Mouse (Mus musculus) ES-E14 (cell line): ENCODE measurements around the gene Hba-a1. TPM values are rescaled to one million over a fixed set of nuclear protein-coding genes. Genes with fewer than 3 reads are reported as not detected.
"Not testable (repeated sequence)": the region's sequence is repeated elsewhere in the genome, so short reads cannot be mapped to it uniquely, and the experiment has no call there.

Experiments used
- DNase-seq: peaks from one replicate; pipeline ENCODE4 v3.0.0-alpha.2; 2013; ENCODE audit warnings: low read depth, low spot score
- H3K27ac ChIP-seq: 2 replicates; pipeline ENCODE4 v1.5.1; 2012; ENCODE audit warnings: low read depth, mild to moderate bottlenecking, low read length, moderate library complexity, mixed read lengths; ENCODE audit not compliant: poor library complexity, insufficient read depth, severe bottlenecking
- H3K36me3 ChIP-seq: 2 replicates; pipeline ENCODE4 v1.6.1; 2012; ENCODE audit warnings: mild to moderate bottlenecking, low read length, moderate library complexity, mixed read lengths; ENCODE audit not compliant: control insufficient read depth, poor library complexity, insufficient read depth, severe bottlenecking
- H3K4me1 ChIP-seq, 2 experiments: fragments of 150-350 bp in 1 of 2; sonication (generic) in 1 of 2; 2 replicates each; pipeline ENCODE4 v1.6.1; 2012; ENCODE audit warnings: low read length in 2 of 2, mild to moderate bottlenecking in 1 of 2, mixed read lengths in 1 of 2; ENCODE audit not compliant: control insufficient read depth in 2 of 2, insufficient read depth in 2 of 2, poor library complexity in 1 of 2
- H3K4me3 ChIP-seq, 2 experiments: fragments of 150-350 bp in 1 of 2; sonication (generic) in 1 of 2; 2 replicates each; pipeline ENCODE4 v1.5.1; 2012; ENCODE audit warnings: low read length in 2 of 2, low read depth in 1 of 2, mild to moderate bottlenecking in 1 of 2, mixed read lengths in 1 of 2; ENCODE audit not compliant: insufficient read depth in 1 of 2, poor library complexity in 1 of 2, severe bottlenecking in 1 of 2
- H3K9ac ChIP-seq: 2 replicates; pipeline ENCODE4 v1.6.1; 2012; ENCODE audit warnings: low read depth, mild to moderate bottlenecking, low read length, mixed read lengths; ENCODE audit not compliant: poor library complexity, insufficient read depth, severe bottlenecking
- H3K9me3 ChIP-seq: fragments of 150-350 bp; sonication (generic); 2 replicates; pipeline ENCODE4 v1.6.1; 2012; ENCODE audit warnings: low read depth, mild to moderate bottlenecking, low read length; ENCODE audit not compliant: control insufficient read depth, insufficient read depth
- CHD2 ChIP-seq: IDR thresholded peaks from 2 replicates; pipeline ENCODE4 v1.6.1; 2014; ENCODE audit warnings: mild to moderate bottlenecking, low read depth, low read length, inconsistent platforms
- HCFC1 ChIP-seq: IDR thresholded peaks from 2 replicates; pipeline ENCODE4 v1.6.1; 2012; ENCODE audit warnings: low read length, inconsistent platforms, borderline replicate concordance; ENCODE audit not compliant: insufficient read depth
- MAFK ChIP-seq: IDR thresholded peaks from 2 replicates; pipeline ENCODE4 v1.6.1; 2014; ENCODE audit warnings: mild to moderate bottlenecking, low read depth, low read length, inconsistent platforms; ENCODE audit not compliant: insufficient read depth
- ZC3H11A ChIP-seq: IDR thresholded peaks from 2 replicates; pipeline ENCODE4 v1.6.1; 2012; ENCODE audit warnings: low read depth, mild to moderate bottlenecking, inconsistent platforms, low read length, borderline replicate concordance
- ZNF384 ChIP-seq: IDR thresholded peaks from 2 replicates; pipeline ENCODE4 v1.6.1; 2012; ENCODE audit warnings: low read depth, low read length, inconsistent platforms
- in situ Hi-C, 2 experiments: fragments of 600-800 bp; cut with MboI; formaldehyde crosslinking; loops; one replicate each; pipeline ENCODE4 v1.15.1; 2025; ENCODE audit warnings: low sequenced_read_pairs in 2 of 2, inconsistent platforms in 1 of 2; ENCODE audit not compliant: unreplicated experiment in 2 of 2
- total RNA-seq: library from RNA; depleted of rRNA; stranded (reverse); fragments of 300-350 nt; gene quantifications from 2 replicates; pipeline ENCODE4 v1.2.3, GENCODE M21; 2012

Hba-a1 gene
- total RNA-seq, 1 experiment: not detected

DNA sequence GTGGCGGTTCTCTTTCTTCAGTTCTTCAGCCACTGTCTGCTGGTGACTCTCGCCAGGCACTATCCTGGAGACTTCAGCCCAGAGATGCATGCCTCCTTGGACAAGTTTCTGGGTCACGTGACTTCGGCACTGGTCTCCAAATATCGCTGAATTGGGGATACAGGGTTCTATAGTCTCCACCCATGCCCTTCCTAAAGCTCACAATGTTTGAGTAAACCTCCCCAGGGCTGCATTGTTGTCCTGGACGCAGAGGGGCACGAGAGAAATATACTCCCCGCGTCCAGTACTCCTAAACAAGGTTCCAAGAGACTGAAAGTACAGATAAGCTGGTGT is 4.1 kb downstream of the Hba-a1 start:
- TF ChIP-seq MAFK: no peak
- no peak for TF ChIP-seq ZC3H11A
- no peak for TF ChIP-seq ZNF384
- no peak for TF ChIP-seq HCFC1
- TF ChIP-seq CHD2: no peak
- H3K9me3 ChIP-seq: no peaks in the 10 kb centered on the region
- in situ Hi-C loops: no loop called here
- H3K4me3 ChIP-seq: peak overlapping the region; percentile 8 to 55; a peak in 1 of 4 replicates
- H3K27ac ChIP-seq: no peak overlapping the region
- H3K4me1 ChIP-seq: no peaks in the 10 kb centered on the region; a peak in 1 of 4 replicates
- no peak for DNase-seq
- no peaks in the 10 kb centered on the region for H3K36me3 ChIP-seq
- no peak overlapping the region for H3K9ac ChIP-seq

DNA sequence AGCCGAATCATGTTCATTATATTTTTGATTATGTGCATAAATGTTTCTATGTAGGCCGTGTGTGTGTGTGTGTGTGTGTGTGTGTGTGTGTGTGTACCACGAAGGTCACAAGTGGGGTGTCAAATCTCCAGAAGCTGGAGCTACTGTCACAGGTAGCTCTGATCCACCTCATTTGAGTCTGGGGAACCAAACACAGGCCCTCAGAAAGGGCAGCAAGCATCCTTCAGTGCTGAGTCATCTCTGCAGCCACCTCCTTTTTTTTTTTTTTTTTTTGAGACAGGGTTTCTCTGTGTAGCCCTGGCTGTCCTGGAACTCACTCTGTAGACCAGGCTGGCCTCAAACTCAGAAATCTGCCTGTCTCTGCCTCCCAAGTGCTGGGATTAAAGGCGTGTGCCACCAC is 9.5 kb downstream of the Hba-a1 start:
- in situ Hi-C loops, H3K36me3 ChIP-seq, H3K4me1 ChIP-seq, H3K9me3 ChIP-seq, DNase-seq, H3K4me3 ChIP-seq, H3K9ac ChIP-seq, H3K27ac ChIP-seq: not testable (repeated sequence)

DNA sequence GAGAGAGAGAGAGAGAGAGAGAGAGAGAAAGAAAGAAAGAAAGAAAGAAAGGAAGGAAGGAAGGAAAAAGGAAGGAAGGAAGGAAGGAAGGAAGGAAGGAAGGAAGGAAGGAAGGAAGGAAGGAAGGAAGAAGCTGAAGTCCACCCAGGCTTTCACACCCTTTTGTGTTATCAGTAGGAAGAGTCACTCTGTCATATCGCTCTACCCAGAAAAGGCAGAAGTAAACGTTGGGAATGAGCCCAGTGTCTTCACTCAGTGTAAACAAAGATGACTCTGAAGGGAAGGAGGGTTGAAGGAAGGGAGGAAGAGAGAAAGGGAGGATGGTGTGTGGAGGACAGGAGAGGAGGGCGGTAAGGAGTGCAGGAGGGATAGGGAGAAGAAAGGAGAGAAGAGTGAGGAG is 10.2 kb downstream of the Hba-a1 start:
- H3K4me1 ChIP-seq, H3K36me3 ChIP-seq, in situ Hi-C loops, DNase-seq, H3K4me3 ChIP-seq, H3K9me3 ChIP-seq, H3K9ac ChIP-seq, H3K27ac ChIP-seq: not testable (repeated sequence)

GRCm38 (mm10) chr11:32296203-32296602 is 12.9 kb downstream of the Hba-a1 start, which contains the start of gene Hba-a2:
Hba-a2 (plus strand) TSS chr11:32296489.
- H3K9ac ChIP-seq, H3K36me3 ChIP-seq, H3K9me3 ChIP-seq, H3K4me3 ChIP-seq, H3K4me1 ChIP-seq, in situ Hi-C loops, H3K27ac ChIP-seq, DNase-seq: not testable (repeated sequence)

GRCm38 (mm10) chr11:32297417-32297816 is 14.1 kb downstream of the Hba-a1 start:
- in situ Hi-C loops, H3K9me3 ChIP-seq, H3K36me3 ChIP-seq, H3K9ac ChIP-seq, DNase-seq, H3K4me3 ChIP-seq, H3K27ac ChIP-seq, H3K4me1 ChIP-seq: not testable (repeated sequence)
